Mouse (Mus musculus) myocyte (in vitro differentiated cells): Measurements from ENCODE around the gene Zfp787. TPM values are rescaled to one million over a fixed set of nuclear protein-coding genes. Genes with fewer than 3 reads are reported as not detected.

Experiments used
- H3K27me3 ChIP-seq: one replicate; pipeline ENCODE4 v1.6.1; 2011; ENCODE audit not compliant: control insufficient read depth, insufficient read depth, insufficient read length
- H3K36me3 ChIP-seq: one replicate; pipeline ENCODE4 v1.6.1; 2011; ENCODE audit not compliant: control insufficient read depth, insufficient read depth
- H3K4me2 ChIP-seq: one replicate; pipeline ENCODE4 v1.6.1; 2011; ENCODE audit warnings: low read depth, control low read depth
- H3K4me3 ChIP-seq: one replicate; pipeline ENCODE4 v1.5.1; 2011; ENCODE audit warnings: mild to moderate bottlenecking, control low read depth, moderate library complexity
- H3K79me2 ChIP-seq: one replicate; pipeline ENCODE4 v1.6.1; 2011; ENCODE audit not compliant: control insufficient read depth, insufficient read depth
- H3ac ChIP-seq: one replicate; pipeline ENCODE4 v1.6.1; 2011; ENCODE audit not compliant: control insufficient read depth, insufficient read length
- CEBPB ChIP-seq: IDR thresholded peaks from 2 replicates; pipeline ENCODE4 v1.6.1; 2011; ENCODE audit warnings: mild to moderate bottlenecking, moderate library complexity; ENCODE audit not compliant: poor library complexity, insufficient read depth, severe bottlenecking
- E2F4 ChIP-seq: IDR thresholded peaks from one replicate; pipeline ENCODE4 v1.6.1; 2011; ENCODE audit warnings: mild to moderate bottlenecking, control low read depth, moderate library complexity; ENCODE audit not compliant: insufficient read depth
- MAX ChIP-seq: IDR thresholded peaks from one replicate; pipeline ENCODE4 v1.6.1; 2011; ENCODE audit warnings: low read depth, mild to moderate bottlenecking, control low read depth
- MYOD1 ChIP-seq, 3 experiments: IDR thresholded peaks; one replicate each; pipeline ENCODE4 v1.6.1; 2011; ENCODE audit warnings: control low read depth in 2 of 3, low read depth in 2 of 3, mild to moderate bottlenecking in 2 of 3, moderate library complexity in 1 of 3; ENCODE audit not compliant: insufficient read length in 2 of 3, control insufficient read depth in 1 of 3
- MYOG ChIP-seq, 3 experiments: IDR thresholded peaks; one replicate each; pipeline ENCODE4 v1.6.1; 2011; ENCODE audit warnings: control low read depth in 2 of 3, low read depth in 2 of 3, mild to moderate bottlenecking in 2 of 3; ENCODE audit not compliant: insufficient read length in 2 of 3, control insufficient read depth in 1 of 3, insufficient read depth in 1 of 3
- POLR2A ChIP-seq: IDR thresholded peaks from one replicate; pipeline ENCODE4 v1.6.1; 2011; ENCODE audit warnings: low read depth, mild to moderate bottlenecking, control low read depth, moderate library complexity; ENCODE audit not compliant: insufficient read length
- POLR2AphosphoS2 ChIP-seq: IDR thresholded peaks from one replicate; pipeline ENCODE4 v1.6.1; 2011; ENCODE audit warnings: low read depth, control low read depth; ENCODE audit not compliant: insufficient read length
- REST ChIP-seq: IDR thresholded peaks from one replicate; pipeline ENCODE4 v1.6.1; 2011; ENCODE audit warnings: mild to moderate bottlenecking, control low read depth, moderate library complexity; ENCODE audit not compliant: insufficient read depth, insufficient read length
- SRF ChIP-seq: IDR thresholded peaks from one replicate; pipeline ENCODE4 v1.6.1; 2011; ENCODE audit warnings: low read depth; ENCODE audit not compliant: control insufficient read depth, insufficient read length
- TCF12 ChIP-seq: IDR thresholded peaks from one replicate; pipeline ENCODE4 v1.6.1; 2011; ENCODE audit warnings: mild to moderate bottlenecking, control low read depth; ENCODE audit not compliant: poor library complexity, insufficient read depth, severe bottlenecking
- TCF3 ChIP-seq: IDR thresholded peaks from one replicate; pipeline ENCODE4 v1.6.1; 2011; ENCODE audit warnings: low read depth, control low read depth; ENCODE audit not compliant: insufficient read length
- USF1 ChIP-seq: IDR thresholded peaks from one replicate; pipeline ENCODE4 v1.6.1; 2011; ENCODE audit warnings: low read depth, mild to moderate bottlenecking, control low read depth, moderate library complexity
- polyA plus RNA-seq: library from polyadenylated mRNA; unstranded; fragments of >200 nt; fragmentation: generic; extraction: Trizol; gene quantifications from one replicate; pipeline ENCODE4 v1.2.1, GENCODE M21; 2012; ENCODE audit warnings: missing spikeins

Gene Zfp787
- 46.6 TPM for polyA plus RNA-seq

GRCm38 (mm10) chr7:6155901-6156411, at the start of gene Zfp787:
Gene Zfp787, minus strand, starts transcription at chr7:6155997.
- no peaks in the 10 kb centered on the region for H3K36me3 ChIP-seq
- peak within 1 kb of the TSS; percentile 98 for H3ac ChIP-seq
- H3K27me3 ChIP-seq = no peaks in the 10 kb centered on the region
- peak within 1 kb of the TSS; percentile 75 for H3K4me3 ChIP-seq
- peaks cover 43% of the 10 kb centered on the region for H3K79me2 ChIP-seq
- H3K4me2 ChIP-seq = peak within 1 kb of the TSS; percentile 88
- TF ChIP-seq MYOG (IDR thresholded peaks at IDR 0.05; ENCODE audit: control insufficient read depth in 1 of 3, insufficient read depth in 1 of 3, insufficient read length in 2 of 3, low read depth in 2 of 3) (no peak), POLR2A (peak; percentile 30)

- TF ChIP-seq CEBPB = no peak
- TF ChIP-seq MYOD1 (IDR thresholded peaks at IDR 0.05; ENCODE audit: control insufficient read depth in 1 of 3, insufficient read length in 2 of 3, low read depth in 2 of 3) = no peak
- no peak for TF ChIP-seq TCF12
- TF ChIP-seq TCF3 = no peak
- no peak for TF ChIP-seq POLR2A
- TF ChIP-seq E2F4 = no peak
- TF ChIP-seq USF1 = no peak
- no peak for TF ChIP-seq SRF
- TF ChIP-seq REST = no peak
- no peak for TF ChIP-seq POLR2AphosphoS2
- H3K4me3 ChIP-seq = no peak overlapping the region
- no peak overlapping the region for H3ac ChIP-seq
Measured at GRCm38 (mm10) chr7:6204200-6204599, 48.4 kb upstream of the Zfp787 start.

DNA sequence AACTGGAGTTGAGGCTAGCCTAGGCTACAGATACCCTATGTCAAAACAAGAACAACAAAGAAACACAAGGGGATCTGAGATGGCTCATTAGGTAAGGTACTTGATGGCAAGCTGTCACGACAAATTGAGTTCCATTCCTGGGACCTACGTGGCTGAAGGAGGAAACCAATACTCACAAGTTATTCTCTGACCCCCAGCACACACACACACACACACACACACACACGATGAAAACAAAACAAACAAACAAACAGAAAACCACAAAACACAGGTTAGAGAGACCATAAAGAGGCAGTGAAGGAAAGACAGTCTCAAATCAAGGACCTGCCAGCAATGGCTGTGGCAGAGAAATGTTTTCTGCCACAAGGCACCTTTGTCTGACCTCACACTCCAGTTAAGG, 41.0 kb upstream of the Zfp787 start, which contains the start of gene Galp:
TSS of gene Galp (plus strand) at position 301 of the 400 bp plus-strand sequence.
- Histone ChIP-seq H3K27me3 (no peaks in the 10 kb centered on the region), H3K36me3 (no peaks in the 10 kb centered on the region), H3K4me3 (no peak within 1 kb of the TSS), H3ac (no peak within 1 kb of the TSS), H3K4me2 (no peak within 1 kb of the TSS), H3K79me2 (no peaks in the 10 kb centered on the region)
- TF ChIP-seq E2F4 (no peak), MYOD1 (IDR thresholded peaks at IDR 0.05; ENCODE audit: control insufficient read depth in 1 of 3, insufficient read length in 2 of 3, low read depth in 2 of 3) (no peak), SRF (no peak), TCF12 (no peak), POLR2A (no peak), POLR2AphosphoS2 (no peak)

More at GRCm38 (mm10) chr7:6204200-6204599, 48.4 kb upstream of the Zfp787 start:
- Histone ChIP-seq H3K36me3 (no peaks in the 10 kb centered on the region), H3K4me2 (no peak overlapping the region), H3K27me3 (no peaks in the 10 kb centered on the region), H3K79me2 (no peaks in the 10 kb centered on the region)

- no peaks in the 10 kb centered on the region for H3K79me2 ChIP-seq
- no peak overlapping the region for H3K4me3 ChIP-seq
- no peak overlapping the region for H3ac ChIP-seq
- H3K36me3 ChIP-seq = no peaks in the 10 kb centered on the region
- TF ChIP-seq MYOG (IDR thresholded peaks at IDR 0.05; ENCODE audit: control insufficient read depth in 1 of 3, insufficient read depth in 1 of 3, insufficient read length in 2 of 3, low read depth in 2 of 3) (no peak), TCF12 (no peak), SRF (no peak), MAX (no peak), REST (no peak), E2F4 (no peak), POLR2A (no peak), USF1 (no peak), TCF3 (no peak), MYOD1 (IDR thresholded peaks at IDR 0.05; ENCODE audit: control insufficient read depth in 1 of 3, insufficient read length in 2 of 3, low read depth in 2 of 3) (no peak), CEBPB (no peak), POLR2AphosphoS2 (no peak)
- H3K27me3 ChIP-seq = no peaks in the 10 kb centered on the region
- no peak overlapping the region for H3K4me2 ChIP-seq
Measured at GRCm38 (mm10) chr7:6195777-6196176, 40.0 kb upstream of the Zfp787 start.

GRCm38 (mm10) chr7:6194129-6194528, 38.3 kb upstream of the Zfp787 start:
- Histone ChIP-seq H3K4me3 (no peak overlapping the region), H3ac (no peak overlapping the region), H3K4me2 (no peak overlapping the region), H3K36me3 (no peaks in the 10 kb centered on the region), H3K27me3 (no peaks in the 10 kb centered on the region), H3K79me2 (no peaks in the 10 kb centered on the region)
- TF ChIP-seq USF1 = no peak
- TF ChIP-seq POLR2A = no peak
- TF ChIP-seq E2F4 = no peak
- no peak for TF ChIP-seq MAX
- TF ChIP-seq TCF12 = no peak
- TF ChIP-seq SRF = no peak
- no peak for TF ChIP-seq MYOG (IDR thresholded peaks at IDR 0.05; ENCODE audit: control insufficient read depth in 1 of 3, insufficient read depth in 1 of 3, insufficient read length in 2 of 3, low read depth in 2 of 3)
- no peak for TF ChIP-seq REST
- TF ChIP-seq CEBPB = no peak
- no peak for TF ChIP-seq MYOD1 (IDR thresholded peaks at IDR 0.05; ENCODE audit: control insufficient read depth in 1 of 3, insufficient read length in 2 of 3, low read depth in 2 of 3)
